Mouse (Mus musculus) stomach, embryonic 16.5 days (tissue): ENCODE data around the gene Becn1. TPM values are rescaled to one million over a fixed set of nuclear protein-coding genes. Genes with fewer than 3 reads are reported as not detected.
A peak's percentile ranks its signal among the peaks of the same experiment; 100 is the strongest.

Experiments
- ATAC-seq: fragments of 200-750 bp; cut with Nextera tagmentation; 2 replicates; pipeline ENCODE4 v1.8.0; 2017; ENCODE audit warnings: moderate number of reproducible peaks, moderate TSS enrichment; ENCODE audit not compliant: insufficient read depth, low FRiP score
- H3K27ac ChIP-seq: fragments of 300-500 bp; sonication (generic); 2 replicates; pipeline ENCODE4 v1.5.1; 2014; ENCODE audit warnings: low read length
- H3K27me3 ChIP-seq: fragments of 300-500 bp; sonication (generic); 2 replicates; pipeline ENCODE4 v1.6.1; 2014; ENCODE audit warnings: low read length, control low read depth, mixed read lengths; ENCODE audit not compliant: control insufficient read depth, insufficient read depth
- H3K36me3 ChIP-seq: fragments of 300-500 bp; sonication (generic); 2 replicates; pipeline ENCODE4 v1.6.1; 2014; ENCODE audit warnings: low read length; ENCODE audit not compliant: control insufficient read depth, insufficient read depth
- H3K4me1 ChIP-seq: fragments of 300-500 bp; sonication (generic); 2 replicates; pipeline ENCODE4 v1.6.1; 2014; ENCODE audit warnings: low read length, control low read depth, mixed read lengths; ENCODE audit not compliant: control insufficient read depth, insufficient read depth
- H3K4me2 ChIP-seq: fragments of 300-500 bp; sonication (generic); 2 replicates; pipeline ENCODE4 v1.6.1; 2014; ENCODE audit warnings: low read depth, low read length, mixed read lengths
- H3K4me3 ChIP-seq: fragments of 300-500 bp; sonication (generic); replicated peaks from 2 replicates; pipeline ENCODE4 v1.5.1; 2014; ENCODE audit warnings: mild to moderate bottlenecking, low read length
- H3K9ac ChIP-seq: fragments of 300-500 bp; sonication (generic); 2 replicates; pipeline ENCODE4 v1.6.1; 2014; ENCODE audit warnings: low read length
- H3K9me3 ChIP-seq: fragments of 300-500 bp; sonication (generic); replicated peaks from 2 replicates; pipeline ENCODE4 v1.6.1; 2016; ENCODE audit warnings: low read length, control low read depth; ENCODE audit not compliant: control insufficient read depth
- WGBS: fragments of 180-500 bp; shearing (Covaris S2); extraction: QIAGEN DNeasy Blood & Tissue Kit; methylation state at CpG from one replicate; pipeline ENCODE4 v1.1.7; 2014; 5-methylcytosine and 5-hydroxymethylcytosine counted together
- polyA plus RNA-seq: library from polyadenylated mRNA; unstranded; fragments of >200 nt; fragmentation: Nextera tagmentation; extraction: Ambion mirVana; gene quantifications from 2 replicates; pipeline ENCODE4 v1.2.1, GENCODE M21; 2015

Becn1 gene
- polyA plus RNA-seq, 1 experiment from 2014 or later = 143 TPM

DNA sequence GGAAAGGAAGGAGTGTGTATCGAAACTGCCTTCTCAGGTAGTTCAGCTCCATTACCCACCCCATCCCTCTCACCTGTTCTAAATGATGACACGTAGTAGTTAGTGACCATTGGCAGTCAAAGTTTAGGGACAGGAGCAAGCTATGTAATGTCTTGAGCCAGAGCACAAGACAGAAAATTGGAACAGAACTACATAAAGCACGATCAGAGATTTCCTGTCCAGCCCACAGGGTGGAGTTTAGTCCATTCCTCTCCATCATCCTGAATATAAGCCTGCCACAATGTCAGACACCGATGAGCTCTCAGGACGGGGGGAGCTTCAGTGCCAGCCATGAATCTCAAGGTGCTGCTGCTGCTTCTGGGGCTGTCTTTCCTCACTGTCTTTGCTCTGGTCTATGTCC, 22.7 kb upstream of the Becn1 start, which contains the start of gene Aoc2:
Aoc2 (plus strand) TSS at position 301 of the 400 bp plus-strand sequence.
- peaks cover 31% of the 10 kb centered on the region for H3K36me3 ChIP-seq
- no peak within 1 kb of the TSS for H3K4me2 ChIP-seq
- H3K4me1 ChIP-seq = peaks cover 5% of the 10 kb centered on the region; the same call in 1 of the 2 replicates
- H3K27ac ChIP-seq = no peak within 1 kb of the TSS
- H3K4me3 ChIP-seq = no peak within 1 kb of the TSS
- no peak for ATAC-seq
- WGBS = 88% methylated on average over 5 of the region's 5 CpGs
- no peak within 1 kb of the TSS for H3K9ac ChIP-seq
- no peaks in the 10 kb centered on the region for H3K27me3 ChIP-seq
- H3K9me3 ChIP-seq = no peaks in the 10 kb centered on the region

DNA sequence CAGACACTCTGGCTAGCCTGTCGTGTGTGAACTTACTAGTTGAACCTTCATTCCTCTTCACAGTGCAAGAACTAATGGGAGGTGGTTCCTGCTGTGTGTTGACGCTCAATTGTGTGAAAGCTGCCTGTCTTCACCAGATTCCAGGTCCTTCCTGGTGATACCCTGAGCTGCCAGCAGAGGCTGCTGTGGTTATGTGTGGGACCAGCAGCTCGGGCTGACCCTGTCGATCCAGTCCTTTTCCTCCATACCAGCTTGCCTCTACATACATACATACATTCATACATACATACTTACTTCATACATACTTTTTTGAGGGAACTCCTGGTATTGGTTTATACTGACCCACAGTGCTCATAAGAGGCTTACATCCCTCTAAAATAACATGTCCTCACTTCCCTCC, 21.5 kb upstream of the Becn1 start:
- no peak overlapping the region for H3K4me3 ChIP-seq
- peaks cover 31% of the 10 kb centered on the region for H3K36me3 ChIP-seq

DNA sequence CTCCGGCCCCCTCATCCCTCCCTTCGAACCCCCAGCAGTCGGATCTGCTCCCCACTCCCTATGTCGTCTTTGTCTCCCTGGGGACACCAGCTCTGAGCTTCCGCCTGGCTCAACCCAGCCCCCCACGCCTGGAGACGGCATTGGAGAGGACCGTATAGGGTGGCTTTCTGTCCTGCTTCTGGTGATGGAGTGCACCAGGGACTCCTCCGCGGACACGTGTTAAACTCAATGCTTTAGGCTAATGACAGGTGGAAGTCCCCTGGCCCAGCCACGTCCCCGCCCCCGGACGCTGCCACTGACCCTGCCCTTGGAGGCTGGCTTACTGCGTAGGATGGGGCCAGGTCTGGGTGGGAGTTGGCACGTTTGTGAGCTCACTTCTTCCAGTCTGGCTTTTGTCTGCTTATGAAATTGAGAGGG, 14.4 kb upstream of the Becn1 start:
- Histone ChIP-seq H3K4me2 (peak overlapping the region; percentile 82), H3K27ac (peak overlapping the region; percentile 82), H3K27me3 (no peaks in the 10 kb centered on the region), H3K4me3 (peak overlapping the region; percentile 91), H3K36me3 (peaks cover 8% of the 10 kb centered on the region), H3K9me3 (no peaks in the 10 kb centered on the region), H3K4me1 (peaks cover 8% of the 10 kb centered on the region), H3K9ac (peak overlapping the region; percentile 92)
- peak; percentile 52 for ATAC-seq
- WGBS = under 1% methylated on average over 17 of the region's 17 CpGs

More for the DNA sequence above, 21.5 kb upstream of the Becn1 start:
- H3K4me2 ChIP-seq = no peak overlapping the region
- no peaks in the 10 kb centered on the region for H3K27me3 ChIP-seq
- WGBS = 12% methylated on average over 4 of the region's 4 CpGs
- no peak overlapping the region for H3K9ac ChIP-seq
- no peaks in the 10 kb centered on the region; the same call in 1 of the 2 replicates for H3K4me1 ChIP-seq
- no peak overlapping the region for H3K27ac ChIP-seq
- peak; percentile 46; the same call in 1 of the 2 replicates for ATAC-seq
- H3K9me3 ChIP-seq = no peaks in the 10 kb centered on the region

DNA sequence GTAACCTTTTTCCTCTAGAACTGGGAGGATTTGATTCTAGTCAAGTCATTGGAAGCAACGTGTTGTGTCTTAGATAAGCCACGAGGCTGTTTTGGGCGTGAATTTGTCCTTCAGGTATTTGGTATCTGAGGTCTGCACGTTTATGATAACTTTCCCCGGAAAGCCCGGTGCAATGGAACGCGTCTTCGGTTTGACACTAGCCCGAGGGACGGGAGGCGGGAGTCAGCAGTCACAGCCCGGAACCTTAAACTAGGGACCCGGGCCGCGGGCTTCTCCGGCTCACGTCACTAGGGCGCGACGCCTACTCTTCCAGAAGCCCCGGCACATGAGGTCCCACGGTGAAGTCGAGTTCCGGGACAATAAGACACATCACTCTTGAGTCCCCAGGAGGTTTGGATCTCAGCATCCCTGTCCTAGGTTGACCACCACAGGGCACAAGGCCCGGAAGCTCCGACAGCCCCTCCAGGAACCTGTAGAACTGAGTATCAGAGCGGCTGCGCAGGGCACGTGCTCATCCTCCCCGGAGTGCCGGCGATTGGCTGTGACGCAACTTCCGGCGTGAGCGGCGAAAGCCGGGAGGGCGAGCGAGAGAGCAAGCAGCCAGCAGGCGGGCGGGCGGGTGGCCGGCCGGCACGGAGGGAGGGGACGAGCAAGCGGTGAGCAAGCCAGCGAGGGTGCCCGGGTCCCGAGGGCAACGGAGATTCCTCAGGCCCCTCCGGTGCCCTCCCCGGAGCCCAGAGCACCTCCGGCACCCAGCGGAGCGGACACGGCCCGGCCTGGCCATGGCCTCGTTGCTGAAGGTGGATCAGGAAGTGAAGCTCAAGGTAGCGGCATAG, 13.8 kb upstream of the Becn1 start, which contains the start of gene Psme3:
Psme3 (plus strand) TSS at position 549 of the 836 bp plus-strand sequence.
- H3K4me2 ChIP-seq = peak within 1 kb of the TSS; percentile 82
- peak; percentile 91 for ATAC-seq
- WGBS = under 1% methylated on average over 62 of the region's 62 CpGs

DNA sequence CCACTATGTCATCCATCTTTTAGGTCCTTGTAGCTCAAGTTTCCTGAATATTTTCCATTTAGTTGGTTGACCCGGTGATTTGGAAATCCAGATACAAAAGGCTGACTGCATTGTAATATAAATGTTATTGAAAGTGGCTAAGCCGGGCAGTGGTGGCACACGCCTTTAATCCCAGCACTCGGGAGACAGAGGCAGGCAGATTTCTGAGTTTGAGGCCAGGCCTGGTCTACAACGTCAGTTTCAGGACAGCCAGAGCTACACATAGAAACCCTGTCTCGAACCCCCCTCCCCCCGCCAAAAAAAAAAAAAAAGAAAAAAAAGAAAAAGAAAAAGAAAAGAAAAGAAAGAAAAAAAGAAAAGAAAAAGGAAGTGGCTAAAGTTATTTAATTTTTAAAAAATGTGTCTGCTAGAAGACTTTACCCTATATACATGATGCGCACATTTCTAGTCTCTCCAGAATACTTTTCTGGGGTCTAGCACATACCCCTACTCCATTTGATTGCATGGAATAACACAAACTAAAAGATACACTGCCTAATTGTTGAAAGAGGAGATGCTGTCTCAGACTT, 13.1 kb upstream of the Becn1 start:
- Histone ChIP-seq H3K27me3 (no peaks in the 10 kb centered on the region), H3K4me1 (peaks cover 8% of the 10 kb centered on the region), H3K4me3 (peak overlapping the region; percentile 91), H3K36me3 (no peaks in the 10 kb centered on the region), H3K9ac (peak overlapping the region; percentile 92), H3K9me3 (no peaks in the 10 kb centered on the region), H3K27ac (peak overlapping the region; percentile 82), H3K4me2 (peak overlapping the region; percentile 69)
- 76% methylated on average over 8 of the region's 8 CpGs for WGBS
- no peak for ATAC-seq

More for the DNA sequence above, 13.8 kb upstream of the Becn1 start, which contains the start of gene Psme3:
- Histone ChIP-seq H3K27ac (peak within 1 kb of the TSS; percentile 82), H3K4me1 (peaks cover 8% of the 10 kb centered on the region), H3K36me3 (peaks cover 4% of the 10 kb centered on the region), H3K4me3 (peak within 1 kb of the TSS; percentile 91), H3K9ac (peak within 1 kb of the TSS; percentile 92), H3K27me3 (no peaks in the 10 kb centered on the region), H3K9me3 (no peaks in the 10 kb centered on the region)

DNA sequence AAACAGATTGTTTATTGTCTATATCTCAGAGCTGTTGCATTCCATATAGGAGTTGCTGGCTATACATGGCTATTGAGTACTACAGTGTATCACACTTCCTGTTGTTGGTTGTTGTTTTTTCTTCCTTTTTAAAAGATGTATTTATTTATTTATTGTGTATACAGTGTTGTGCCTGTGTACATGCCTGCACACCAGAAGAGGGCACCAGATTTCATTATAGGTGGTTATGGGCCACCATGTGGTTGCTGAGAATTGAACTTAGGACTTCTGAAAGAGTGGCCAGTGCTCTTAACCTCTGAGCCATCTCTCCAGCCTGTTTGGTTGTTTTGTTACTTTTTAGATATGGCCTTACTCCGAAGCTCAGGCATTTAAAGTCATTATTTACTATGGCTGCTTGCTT, 12.5 kb upstream of the Becn1 start:
- no peak overlapping the region for H3K9ac ChIP-seq
- H3K27ac ChIP-seq = no peak overlapping the region
- ATAC-seq = no peak
- no peaks in the 10 kb centered on the region for H3K27me3 ChIP-seq
- peaks cover 8% of the 10 kb centered on the region for H3K4me1 ChIP-seq
- no peaks in the 10 kb centered on the region for H3K9me3 ChIP-seq
- WGBS = 95% methylated on average over 1 of the region's 1 CpGs
- H3K36me3 ChIP-seq = no peaks in the 10 kb centered on the region
- H3K4me3 ChIP-seq = no peak overlapping the region
- H3K4me2 ChIP-seq = no peak overlapping the region

DNA sequence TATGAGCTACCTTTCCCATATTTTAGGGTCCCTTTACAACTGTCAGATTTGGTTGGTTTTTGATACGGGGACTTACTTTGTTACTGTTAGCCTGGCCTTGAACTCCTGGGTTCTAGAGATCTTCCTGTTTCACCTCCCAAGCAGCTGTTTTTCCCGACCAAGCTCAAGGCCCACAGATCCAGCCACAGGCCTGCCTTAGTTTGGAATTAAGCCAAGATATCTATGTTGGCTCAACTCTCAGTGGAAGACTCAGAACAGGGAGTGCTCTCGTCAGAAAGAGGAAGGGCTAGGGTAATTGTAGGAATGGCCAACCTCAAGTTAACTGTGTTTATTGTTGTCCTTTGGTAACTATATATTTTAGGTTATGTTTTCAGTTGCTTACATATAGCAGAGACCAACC, 10.1 kb upstream of the Becn1 start:
- Histone ChIP-seq H3K4me2 (no peak overlapping the region), H3K36me3 (no peaks in the 10 kb centered on the region), H3K4me1 (peaks cover 4% of the 10 kb centered on the region; the same call in 1 of the 2 replicates), H3K27me3 (no peaks in the 10 kb centered on the region), H3K4me3 (no peak overlapping the region), H3K9ac (no peak overlapping the region), H3K27ac (no peak overlapping the region), H3K9me3 (no peaks in the 10 kb centered on the region)
- ATAC-seq = no peak
- 51% methylated on average over 3 of the region's 3 CpGs for WGBS

DNA sequence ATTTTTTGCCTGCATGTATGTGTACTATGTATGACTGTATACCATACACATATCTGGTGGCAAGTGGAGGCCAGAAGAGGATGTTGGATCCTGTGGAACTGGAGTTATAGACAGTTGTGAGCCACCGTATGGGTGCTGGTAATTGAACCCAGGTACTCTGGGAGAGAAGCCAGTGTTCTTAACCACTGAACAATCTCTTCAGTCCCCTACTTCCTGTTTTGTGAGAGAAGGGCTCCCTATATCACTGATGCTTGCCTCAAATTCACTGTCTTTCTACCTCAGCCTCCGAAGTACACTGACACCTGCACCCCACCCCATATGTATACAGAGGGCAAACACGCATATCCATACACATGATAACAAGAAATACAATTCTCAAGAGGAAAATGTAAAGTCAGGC, 9.0 kb upstream of the Becn1 start:
- Histone ChIP-seq H3K9me3 (no peaks in the 10 kb centered on the region), H3K27me3 (no peaks in the 10 kb centered on the region), H3K4me2 (no peak overlapping the region), H3K4me3 (no peak overlapping the region), H3K9ac (no peak overlapping the region), H3K4me1 (no peaks in the 10 kb centered on the region), H3K27ac (no peak overlapping the region), H3K36me3 (no peaks in the 10 kb centered on the region)
- 83% methylated on average over 3 of the region's 3 CpGs for WGBS
- ATAC-seq = no peak

DNA sequence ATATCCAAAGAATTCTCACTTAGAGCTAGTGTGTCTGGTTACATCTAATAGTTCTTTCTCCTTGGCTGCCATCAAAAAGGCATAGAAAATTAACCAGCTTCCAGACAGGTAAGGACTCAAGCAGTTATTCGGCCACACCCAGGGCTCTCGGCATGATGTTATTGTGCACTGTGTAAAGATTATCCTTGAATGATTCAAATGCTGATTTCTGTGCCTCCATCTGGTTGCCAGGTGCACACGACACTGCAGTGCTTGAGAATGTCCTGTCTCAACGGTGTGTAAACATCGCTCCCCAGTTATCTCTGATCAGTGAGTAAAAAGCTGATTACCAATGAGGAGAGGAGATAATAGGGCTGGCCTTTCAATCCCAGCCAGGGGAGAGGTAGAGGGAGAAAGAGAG, 5.7 kb upstream of the Becn1 start:
- H3K9me3 ChIP-seq = no peaks in the 10 kb centered on the region
- no peak overlapping the region for H3K27ac ChIP-seq
- no peaks in the 10 kb centered on the region for H3K36me3 ChIP-seq
- no peak overlapping the region for H3K4me2 ChIP-seq
- 24% methylated on average over 5 of the region's 5 CpGs for WGBS
- no peak overlapping the region for H3K4me3 ChIP-seq
- no peaks in the 10 kb centered on the region for H3K4me1 ChIP-seq
- H3K27me3 ChIP-seq = no peaks in the 10 kb centered on the region
- H3K9ac ChIP-seq = 0 out of 2 replicates have a peak overlapping the region, but pooled peaks have one; percentile 14
- 0 out of 2 replicates have a peak, but pooled peaks have one; percentile 17 for ATAC-seq
